Mouse (Mus musculus): ENCODE measurements around the gene Cdh18. TPM values are rescaled to one million over a fixed set of nuclear protein-coding genes. Genes with fewer than 3 reads are reported as not detected.

The Cdh18 gene
- total and polyA plus RNA-seq, 2 experiments, result 0.18 to 0.28 TPM

- H3K36me3 ChIP-seq (ENCODE audit: control insufficient read depth, insufficient read depth, low read length), result no peaks in the 10 kb centered on the region
- WGBS, result 84% methylated on average over 4 of the region's 4 CpGs
- no peak for TF ChIP-seq CTCF (IDR thresholded peaks at IDR 0.05; ENCODE audit: low read depth, low read length)
- no peak for TF ChIP-seq POLR2A (IDR thresholded peaks at IDR 0.05; ENCODE audit: extremely low read depth, insufficient read depth, low read length)
Measured at GRCm38 (mm10) chr15:22776346-22776745, 227.5 kb downstream of the Cdh18 start.

GRCm38 (mm10) chr15:22789696-22790095 is 240.9 kb downstream of the Cdh18 start:
- Histone ChIP-seq H3K27me3 (ENCODE audit: control insufficient read depth, insufficient read depth, low read length) (no peaks in the 10 kb centered on the region), H3K4me3 (ENCODE audit: insufficient read depth, low read depth, low read length) (no peak overlapping the region), H3K4me1 (ENCODE audit: control insufficient read depth, insufficient read depth, low read length) (peaks cover 2% of the 10 kb centered on the region; the same call in 1 of the 2 replicates), H3K27ac (replicated peaks; ENCODE audit: insufficient read depth, low read depth, low read length) (no peak overlapping the region), H3K79me2 (ENCODE audit: control insufficient read depth, insufficient read depth, low read length) (no peaks in the 10 kb centered on the region), H3K9ac (ENCODE audit: low read depth, low read length) (no peak overlapping the region), H3K36me3 (ENCODE audit: control insufficient read depth, insufficient read depth, low read length) (no peaks in the 10 kb centered on the region)
- DNase-seq (ENCODE audit: extremely low read depth, low read depth, low spot score), result peak; percentile 81
- no peak for TF ChIP-seq POLR2A (IDR thresholded peaks at IDR 0.05; ENCODE audit: extremely low read depth, insufficient read depth, low read length)
- WGBS, result 52% methylated on average over 6 of the region's 6 CpGs

More at GRCm38 (mm10) chr15:22776346-22776745, 227.5 kb downstream of the Cdh18 start:
- Histone ChIP-seq H3K27ac (replicated peaks; ENCODE audit: insufficient read depth, low read depth, low read length) (no peak overlapping the region), H3K79me2 (ENCODE audit: control insufficient read depth, insufficient read depth, low read length) (no peaks in the 10 kb centered on the region), H3K9ac (ENCODE audit: low read depth, low read length) (no peak overlapping the region), H3K27me3 (ENCODE audit: control insufficient read depth, insufficient read depth, low read length) (no peaks in the 10 kb centered on the region), H3K4me3 (ENCODE audit: insufficient read depth, low read depth, low read length) (no peak overlapping the region), H3K4me1 (ENCODE audit: control insufficient read depth, insufficient read depth, low read length) (no peaks in the 10 kb centered on the region; the same call in 1 of the 2 replicates)
- DNase-seq (ENCODE audit: extremely low read depth, low read depth, low spot score), result no peak

GRCm38 (mm10) chr15:22791791-22792190 is 243.0 kb downstream of the Cdh18 start:
- Histone ChIP-seq H3K4me3 (ENCODE audit: insufficient read depth, low read depth, low read length) (no peak overlapping the region), H3K36me3 (ENCODE audit: control insufficient read depth, insufficient read depth, low read length) (no peaks in the 10 kb centered on the region), H3K4me1 (ENCODE audit: control insufficient read depth, insufficient read depth, low read length) (peaks cover 2% of the 10 kb centered on the region; the same call in 1 of the 2 replicates), H3K9ac (ENCODE audit: low read depth, low read length) (no peak overlapping the region), H3K27ac (replicated peaks; ENCODE audit: insufficient read depth, low read depth, low read length) (peak overlapping the region; percentile 39), H3K79me2 (ENCODE audit: control insufficient read depth, insufficient read depth, low read length) (no peaks in the 10 kb centered on the region), H3K27me3 (ENCODE audit: control insufficient read depth, insufficient read depth, low read length) (no peaks in the 10 kb centered on the region)
- WGBS, result 65% methylated on average over 3 of the region's 3 CpGs
- peak; percentile 96 for DNase-seq (ENCODE audit: extremely low read depth, low read depth, low spot score)
- TF ChIP-seq CTCF (IDR thresholded peaks at IDR 0.05; ENCODE audit: low read depth, low read length) (no peak), POLR2A (IDR thresholded peaks at IDR 0.05; ENCODE audit: extremely low read depth, insufficient read depth, low read length) (no peak)

GRCm38 (mm10) chr15:22833127-22833526 is 284.3 kb downstream of the Cdh18 start:
- H3K27me3 ChIP-seq (ENCODE audit: control insufficient read depth, insufficient read depth, low read length), result no peaks in the 10 kb centered on the region
- H3K36me3 ChIP-seq (ENCODE audit: control insufficient read depth, insufficient read depth, low read length), result no peaks in the 10 kb centered on the region
- no peak overlapping the region for H3K27ac ChIP-seq (replicated peaks; ENCODE audit: insufficient read depth, low read depth, low read length)
- H3K4me3 ChIP-seq (ENCODE audit: insufficient read depth, low read depth, low read length), result no peak overlapping the region
- TF ChIP-seq CTCF (IDR thresholded peaks at IDR 0.05; ENCODE audit: low read depth, low read length) (no peak), POLR2A (IDR thresholded peaks at IDR 0.05; ENCODE audit: extremely low read depth, insufficient read depth, low read length) (no peak)
- no peaks in the 10 kb centered on the region for H3K4me1 ChIP-seq (ENCODE audit: control insufficient read depth, insufficient read depth, low read length)
- H3K79me2 ChIP-seq (ENCODE audit: control insufficient read depth, insufficient read depth, low read length), result no peaks in the 10 kb centered on the region
- H3K9ac ChIP-seq (ENCODE audit: low read depth, low read length), result no peak overlapping the region
- peak; percentile 30 for DNase-seq (ENCODE audit: extremely low read depth, low read depth, low spot score)

- Histone ChIP-seq H3K4me3 (ENCODE audit: insufficient read depth, low read depth, low read length) (no peak overlapping the region), H3K79me2 (ENCODE audit: control insufficient read depth, insufficient read depth, low read length) (no peaks in the 10 kb centered on the region), H3K27ac (replicated peaks; ENCODE audit: insufficient read depth, low read depth, low read length) (no peak overlapping the region), H3K27me3 (ENCODE audit: control insufficient read depth, insufficient read depth, low read length) (no peaks in the 10 kb centered on the region), H3K36me3 (ENCODE audit: control insufficient read depth, insufficient read depth, low read length) (no peaks in the 10 kb centered on the region), H3K4me1 (ENCODE audit: control insufficient read depth, insufficient read depth, low read length) (no peaks in the 10 kb centered on the region), H3K9ac (ENCODE audit: low read depth, low read length) (no peak overlapping the region)
- WGBS, result 60% methylated on average over 1 of the region's 1 CpGs
- TF ChIP-seq POLR2A (IDR thresholded peaks at IDR 0.05; ENCODE audit: extremely low read depth, insufficient read depth, low read length), result no peak
- TF ChIP-seq CTCF (IDR thresholded peaks at IDR 0.05; ENCODE audit: low read depth, low read length), result no peak
- DNase-seq (ENCODE audit: extremely low read depth, low read depth, low spot score), result no peak
Measured at GRCm38 (mm10) chr15:22837173-22837572, 288.4 kb downstream of the Cdh18 start.

GRCm38 (mm10) chr15:22857704-22858103 is 308.9 kb downstream of the Cdh18 start:
- H3K4me1 ChIP-seq (ENCODE audit: control insufficient read depth, insufficient read depth, low read length), result no peaks in the 10 kb centered on the region
- H3K79me2 ChIP-seq (ENCODE audit: control insufficient read depth, insufficient read depth, low read length), result no peaks in the 10 kb centered on the region
- no peak overlapping the region for H3K27ac ChIP-seq (replicated peaks; ENCODE audit: insufficient read depth, low read depth, low read length)
- no peaks in the 10 kb centered on the region for H3K27me3 ChIP-seq (ENCODE audit: control insufficient read depth, insufficient read depth, low read length)
- no peak for DNase-seq (ENCODE audit: extremely low read depth, low read depth, low spot score)
- no peaks in the 10 kb centered on the region for H3K36me3 ChIP-seq (ENCODE audit: control insufficient read depth, insufficient read depth, low read length)
- no peak overlapping the region for H3K9ac ChIP-seq (ENCODE audit: low read depth, low read length)
- H3K4me3 ChIP-seq (ENCODE audit: insufficient read depth, low read depth, low read length), result no peak overlapping the region
- TF ChIP-seq POLR2A (IDR thresholded peaks at IDR 0.05; ENCODE audit: extremely low read depth, insufficient read depth, low read length) (no peak), CTCF (IDR thresholded peaks at IDR 0.05; ENCODE audit: low read depth, low read length) (no peak)

Data from liver, adult 2 months (tissue).